Mouse (Mus musculus): ENCODE measurements around the gene Alkbh1. TPM values are rescaled to one million over a fixed set of nuclear protein-coding genes. Genes with fewer than 3 reads are reported as not detected.

Alkbh1 gene
- 25.1 and 26.6 TPM in 2 replicates for polyA plus RNA-seq (2015; fragmentation: Nextera tagmentation; extraction: Ambion mirVana)

DNA sequence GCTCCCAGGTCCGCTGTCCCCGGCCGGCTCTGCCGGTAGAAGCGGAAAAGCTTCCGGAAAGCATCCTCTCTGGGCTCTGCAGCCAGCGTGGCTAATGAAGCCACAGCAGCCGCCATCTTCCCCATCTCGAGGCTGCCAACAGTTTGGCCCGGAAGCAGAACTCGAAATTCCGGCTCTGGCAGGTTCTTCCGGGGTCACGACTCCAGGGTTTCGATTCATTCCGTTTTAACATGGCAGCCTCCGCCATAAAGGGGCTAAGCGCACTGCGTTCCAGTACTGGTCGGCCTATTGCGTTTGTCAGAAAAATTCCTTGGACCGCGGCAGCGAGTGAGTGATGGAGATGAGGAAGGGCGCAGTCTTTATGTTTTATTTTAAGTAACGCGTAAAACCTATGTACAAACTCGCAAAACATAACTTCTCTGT is at the start of gene Alkbh1, which contains the start of gene Slirp:
TSS of gene Alkbh1 (minus strand) at position 318 of the 423 bp plus-strand sequence.
TSS of gene Slirp (plus strand) at position 197 of the 423 bp plus-strand sequence.

DNA sequence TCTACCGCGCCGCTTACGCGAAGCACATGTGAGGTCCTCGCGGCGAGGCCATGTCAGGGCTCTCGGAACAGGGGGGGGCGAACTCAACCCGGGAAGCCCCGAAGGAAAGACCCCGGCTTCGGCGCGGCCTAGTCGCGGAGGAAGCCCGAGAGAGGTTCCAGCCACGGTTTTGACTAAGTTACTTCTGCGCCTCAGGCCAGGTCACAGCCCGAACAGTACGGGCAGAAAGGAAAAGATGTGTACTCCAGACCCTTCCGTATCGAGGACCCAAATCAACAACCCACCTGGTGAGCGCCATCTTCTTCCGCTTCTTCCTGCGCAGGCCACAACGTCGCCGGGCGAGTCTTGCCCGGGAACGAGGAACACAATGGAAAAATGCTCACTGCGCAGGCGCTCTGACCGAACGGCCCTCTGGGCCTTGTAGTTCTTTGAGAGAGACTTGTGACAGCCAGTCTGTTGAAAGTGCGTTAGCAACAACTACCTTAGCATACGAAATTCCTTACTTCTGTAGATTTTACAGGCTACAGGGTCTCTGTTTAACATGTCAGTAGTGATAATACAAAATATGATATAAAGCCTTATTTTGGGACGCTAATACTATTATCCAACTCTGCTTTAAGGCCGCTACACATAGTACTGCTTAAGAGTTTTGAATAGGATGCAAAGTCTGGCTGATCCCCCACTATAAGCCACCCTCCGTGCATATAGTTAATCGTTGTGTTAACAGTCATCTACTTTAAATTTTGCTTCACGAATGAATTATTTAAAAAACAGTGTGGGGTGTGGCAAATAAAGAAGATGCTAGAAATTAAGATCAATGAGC is 28.4 kb upstream of the Alkbh1 start, which contains the start of gene Snw1:
TSS of gene Snw1 (minus strand) at position 311 of the 823 bp plus-strand sequence.

DNA sequence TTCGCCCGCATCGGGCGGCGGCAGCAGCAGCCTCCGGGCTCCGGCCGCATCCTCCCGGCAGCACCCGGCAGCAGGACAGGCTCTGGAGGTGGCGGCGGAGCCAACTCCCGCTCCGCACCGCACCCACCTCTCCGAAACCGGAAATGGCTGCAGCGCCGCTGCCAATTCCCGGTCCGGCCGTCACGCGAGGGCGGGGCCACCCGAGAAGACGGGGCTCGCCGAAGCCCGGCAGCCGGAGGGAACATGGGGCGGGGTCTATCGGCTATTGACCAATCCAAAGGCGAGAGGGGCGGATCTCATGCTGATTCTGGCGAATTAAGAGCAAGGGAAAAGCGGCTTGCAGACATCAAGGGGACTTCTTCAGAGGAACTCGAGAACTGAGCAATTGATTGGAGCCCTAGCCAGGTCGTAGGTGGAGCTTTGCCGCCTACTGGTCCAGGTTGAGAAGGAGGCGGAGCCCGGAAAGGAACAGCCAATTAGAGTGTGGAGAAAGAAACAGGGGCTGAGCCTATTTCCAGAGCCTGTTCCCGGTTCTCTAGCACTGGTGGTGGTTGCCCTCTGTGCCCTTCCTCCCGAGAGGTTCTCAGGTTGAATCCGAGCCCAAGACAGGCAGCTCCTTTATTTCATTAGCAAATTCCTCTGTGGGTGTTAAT is 55.6 kb downstream of the Alkbh1 start, which contains the start of gene Sptlc2:
TSS of gene Sptlc2 (minus strand) at position 234 of the 653 bp plus-strand sequence.

Small RNA genes lying within 50 kb of the gene (microRNA-seq; reads per million reads assigned to microRNA genes)
- gene Mir3068: 99.2 reads per million, percentile 44 among the genes with 10 or more reads in this experiment

Other genes starting within 250 kb of the Alkbh1 start
- gene Samd15, start 244.3 kb downstream of the Alkbh1 start, polyA plus RNA-seq (2015; fragmentation: Nextera tagmentation; extraction: Ambion mirVana): 1.6 and 2.0 TPM in 2 replicates
- 4.0 and 4.9 TPM in 2 replicates for gene Tmed8, start 243.6 kb downstream of the Alkbh1 start, polyA plus RNA-seq (2015; fragmentation: Nextera tagmentation; extraction: Ambion mirVana)
- 0.34 and 0.40 TPM in 2 replicates for gene Noxred1, start 205.3 kb downstream of the Alkbh1 start, polyA plus RNA-seq (2015; fragmentation: Nextera tagmentation; extraction: Ambion mirVana)
- 40.3 and 44.8 TPM in 2 replicates for gene Vipas39, start 177.8 kb downstream of the Alkbh1 start, polyA plus RNA-seq (2015; fragmentation: Nextera tagmentation; extraction: Ambion mirVana)
- 170 and 182 TPM in 2 replicates for gene Ahsa1, start 177.5 kb downstream of the Alkbh1 start, polyA plus RNA-seq (2015; fragmentation: Nextera tagmentation; extraction: Ambion mirVana)
- 1.1 and 1.4 TPM in 2 replicates for gene Ism2, start 144.3 kb downstream of the Alkbh1 start, polyA plus RNA-seq (2015; fragmentation: Nextera tagmentation; extraction: Ambion mirVana)
- 74.2 and 76.9 TPM in 2 replicates for gene Sptlc2, start 55.7 kb downstream of the Alkbh1 start, polyA plus RNA-seq (2015; fragmentation: Nextera tagmentation; extraction: Ambion mirVana)
- gene Slirp, start 121 bp downstream of the Alkbh1 start, polyA plus RNA-seq (2015; fragmentation: Nextera tagmentation; extraction: Ambion mirVana): 229 and 264 TPM in 2 replicates
- 77.9 and 80.9 TPM in 2 replicates for gene Snw1, start 28.3 kb upstream of the Alkbh1 start, polyA plus RNA-seq (2015; fragmentation: Nextera tagmentation; extraction: Ambion mirVana)
- gene Gm5788, start 50.7 kb upstream of the Alkbh1 start, polyA plus RNA-seq (2015; fragmentation: Nextera tagmentation; extraction: Ambion mirVana): not detected in 2 replicates
- gene Gm8300, start 70.3 kb upstream of the Alkbh1 start, polyA plus RNA-seq (2015; fragmentation: Nextera tagmentation; extraction: Ambion mirVana): not detected in 2 replicates
- not detected in 2 replicates for gene Oog1, start 158.7 kb upstream of the Alkbh1 start, polyA plus RNA-seq (2015; fragmentation: Nextera tagmentation; extraction: Ambion mirVana)
- gene Gm4027, start 174.9 kb upstream of the Alkbh1 start, polyA plus RNA-seq (2015; fragmentation: Nextera tagmentation; extraction: Ambion mirVana): not detected in 2 replicates
- gene Gm16381, start 200.6 kb upstream of the Alkbh1 start, polyA plus RNA-seq (2015; fragmentation: Nextera tagmentation; extraction: Ambion mirVana): not detected in 2 replicates